Mouse (Mus musculus) gastrocnemius, postnatal 14 days (tissue): ENCODE measurements at regions not wholly inside any gene's neighbourhood (a gene's known extent, or its start where the extent isn't known, plus 50 kb on each side); places are given as distances from the start of the nearest gene placed in this dataset.

Experiments
- DNase-seq: peaks from one replicate; pipeline ENCODE4 v3.0.0; 2021; ENCODE audit warnings: mixed read lengths
- intact Hi-C: fragments of 180-260 bp; cut with DNase I; formaldehyde crosslinking; loops from one replicate; pipeline ENCODE4 v1.15.1; 2025; ENCODE audit warnings: low total_unique reads

GRCm38 (mm10) chr8:26882616-26883015 lies 94.5 kb upstream of the Zfp703 start:
- DNase-seq = no peak
- intact Hi-C loops = no loop called here

GRCm38 (mm10) chr8:26883285-26883684 lies 93.8 kb upstream of the Zfp703 start:
- intact Hi-C loops = no loop called here
- no peak for DNase-seq

- intact Hi-C loops = no loop called here
Measured at GRCm38 (mm10) chr8:26883770-26884169, 93.4 kb upstream of the Zfp703 start.

GRCm38 (mm10) chr8:26884350-26884749 lies 92.8 kb upstream of the Zfp703 start:
- DNase-seq = no peak
- intact Hi-C loops = no loop called here

More at GRCm38 (mm10) chr8:26883770-26884169, 93.4 kb upstream of the Zfp703 start:
- DNase-seq = no peak

GRCm38 (mm10) chr8:26885365-26885764 lies 91.8 kb upstream of the Zfp703 start:
- no peak for DNase-seq
- intact Hi-C loops = no loop called here

GRCm38 (mm10) chr8:26886783-26887486 lies 90.2 kb upstream of the Zfp703 start:
- DNase-seq = no peak
- intact Hi-C loops = no loop called here

- intact Hi-C loops = no loop called here
Measured at GRCm38 (mm10) chr8:26887551-26887950, 89.6 kb upstream of the Zfp703 start.

GRCm38 (mm10) chr8:26888050-26888449 lies 89.1 kb upstream of the Zfp703 start:
- intact Hi-C loops = no loop called here
- no peak for DNase-seq

More at GRCm38 (mm10) chr8:26887551-26887950, 89.6 kb upstream of the Zfp703 start:
- no peak for DNase-seq

- DNase-seq = peak; percentile 79
- intact Hi-C loops = loop anchor here (10.0 kb wide), 1 partner anchor 73 kb away; no protein-coding TSS in a partner anchor
Measured at GRCm38 (mm10) chr8:26891881-26892280, 85.2 kb upstream of the Zfp703 start.

GRCm38 (mm10) chr8:26892380-26892779 lies 84.7 kb upstream of the Zfp703 start:
- intact Hi-C loops = loop anchor here (10.0 kb wide), 1 partner anchor 72 kb away; no protein-coding TSS in a partner anchor
- DNase-seq = no peak

- DNase-seq = no peak
- intact Hi-C loops = loop anchor here (10.0 kb wide), 1 partner anchor 69 kb away; no protein-coding TSS in a partner anchor
Measured at GRCm38 (mm10) chr8:26895867-26896266, 81.3 kb upstream of the Zfp703 start.

- DNase-seq = no peak
- intact Hi-C loops = no loop called here
Measured at GRCm38 (mm10) chr8:26903289-26903688, 73.8 kb upstream of the Zfp703 start.

GRCm38 (mm10) chr8:26906257-26906656 lies 70.9 kb upstream of the Zfp703 start:
- DNase-seq = no peak
- intact Hi-C loops = no loop called here

GRCm38 (mm10) chr8:26907347-26908170 lies 69.6 kb upstream of the Zfp703 start:
- DNase-seq = no peak
- intact Hi-C loops = no loop called here

- intact Hi-C loops = no loop called here
Measured at GRCm38 (mm10) chr8:26910186-26910585, 66.9 kb upstream of the Zfp703 start.

GRCm38 (mm10) chr8:26913562-26914529 lies 63.3 kb upstream of the Zfp703 start:
- no peak for DNase-seq
- intact Hi-C loops = no loop called here

More at GRCm38 (mm10) chr8:26910186-26910585, 66.9 kb upstream of the Zfp703 start:
- DNase-seq = no peak

- intact Hi-C loops = no loop called here
- DNase-seq = no peak
Measured at GRCm38 (mm10) chr8:26915731-26916130, 61.4 kb upstream of the Zfp703 start.

GRCm38 (mm10) chr8:26921531-26922177 lies 55.5 kb upstream of the Zfp703 start:
- no peak for DNase-seq
- intact Hi-C loops = no loop called here

- no peak for DNase-seq
- intact Hi-C loops = no loop called here
Measured at GRCm38 (mm10) chr8:26922178-26922540, 55.0 kb upstream of the Zfp703 start.
